Mouse (Mus musculus) thymus, adult 18-20 months (tissue): ENCODE results near the gene Hbp1.
A peak's percentile ranks its signal among the peaks of the same experiment; 100 is the strongest.

Experiments used
- DNase-seq, 2 experiments: peaks; one replicate each; pipeline ENCODE4 v3.0.0; 2022; ENCODE audit warnings: mixed read lengths in 2 of 2

Hbp1 gene

DNA sequence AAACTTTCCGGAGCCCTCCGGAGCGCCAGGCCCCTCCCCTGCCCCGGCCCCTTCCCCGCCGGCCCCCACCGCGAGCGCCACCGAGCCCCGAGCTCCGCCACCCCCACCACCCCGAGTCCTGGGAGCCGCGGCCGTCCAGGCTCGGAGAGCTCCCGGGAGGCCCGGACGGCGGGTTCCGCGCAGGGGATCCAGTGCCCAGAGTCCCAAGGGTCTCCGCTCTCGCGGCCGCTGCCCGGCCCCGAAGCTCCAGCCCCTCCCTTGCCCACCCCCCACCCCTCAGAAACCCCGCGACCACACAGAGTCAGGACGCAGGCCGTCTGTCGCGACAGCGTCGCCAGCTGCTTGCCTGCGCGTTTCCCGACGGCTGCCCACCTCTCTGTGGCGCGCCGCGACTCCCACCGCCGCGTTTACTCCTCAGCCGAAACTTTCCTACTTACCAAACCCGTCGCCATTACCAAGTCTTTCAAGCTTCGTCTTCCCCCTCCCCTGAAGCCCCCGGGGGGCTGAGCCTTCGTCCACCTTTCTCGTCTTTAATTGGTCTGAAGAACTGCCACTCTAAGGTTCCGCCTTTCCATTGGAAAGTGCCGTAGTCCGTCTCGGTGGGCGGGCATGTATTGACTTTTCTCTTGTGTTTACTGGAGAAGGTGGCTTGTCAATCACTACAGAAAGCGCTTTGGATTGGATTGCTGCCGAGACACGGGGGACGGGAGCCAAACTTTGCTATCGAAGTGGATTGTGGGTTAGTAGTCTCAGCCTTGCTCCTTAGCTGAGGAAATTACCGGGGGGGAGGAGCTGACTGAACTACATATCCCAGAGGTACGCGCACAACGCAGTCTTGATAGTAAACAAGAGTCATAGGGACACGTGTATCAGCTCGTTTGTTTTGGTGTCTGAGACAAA is at the start of gene Hbp1:
Hbp1 (minus strand) TSS at position 777 of the 900 bp plus-strand sequence.
- peak; percentile 96 to 99 for DNase-seq

DNA sequence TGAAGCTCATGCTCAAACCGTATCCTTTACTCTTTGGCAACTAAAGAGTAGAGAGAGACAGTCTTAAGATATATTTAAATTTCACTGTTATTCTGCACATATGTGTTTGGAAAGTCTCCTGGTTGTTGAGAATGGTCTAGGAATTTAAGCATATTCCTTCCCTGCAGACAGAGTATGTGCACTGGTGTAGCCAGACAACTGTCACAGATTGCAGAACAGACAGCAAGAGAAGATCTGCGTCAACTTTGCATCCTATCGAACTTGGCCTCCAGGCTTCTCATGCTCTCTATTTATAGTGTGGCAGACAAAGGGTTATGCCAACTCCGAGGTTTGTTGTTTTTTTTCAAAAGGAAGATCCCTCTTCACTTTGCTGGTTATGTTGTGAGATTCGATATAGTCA is 48.4 kb upstream of the Hbp1 start:
- no peak for DNase-seq

DNA sequence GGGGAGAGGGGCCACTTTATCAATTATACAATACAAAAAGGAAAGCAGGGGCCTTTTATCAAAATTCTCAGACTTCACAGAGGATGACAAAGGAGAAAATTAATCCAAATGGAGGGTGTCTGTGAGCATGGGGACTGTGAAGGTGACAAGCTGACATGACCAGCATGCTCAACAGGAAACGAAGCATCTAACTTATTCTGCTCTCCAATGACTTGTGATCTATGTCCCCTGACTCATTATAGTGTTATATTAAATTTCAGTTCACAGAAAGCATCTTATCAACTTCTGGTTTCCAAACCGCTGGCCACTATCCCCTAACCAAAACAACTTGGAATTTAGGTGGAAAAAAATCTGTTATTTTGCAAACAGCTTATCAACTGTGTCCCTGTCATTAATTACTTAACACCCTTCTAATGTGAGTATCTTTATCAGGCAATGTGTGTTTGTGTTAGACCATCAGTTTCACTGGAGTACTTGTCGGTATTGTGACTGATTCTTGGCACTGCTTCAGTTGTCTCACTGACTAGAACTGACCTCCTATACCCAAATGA is 47.1 kb upstream of the Hbp1 start:
- no peak for DNase-seq

DNA sequence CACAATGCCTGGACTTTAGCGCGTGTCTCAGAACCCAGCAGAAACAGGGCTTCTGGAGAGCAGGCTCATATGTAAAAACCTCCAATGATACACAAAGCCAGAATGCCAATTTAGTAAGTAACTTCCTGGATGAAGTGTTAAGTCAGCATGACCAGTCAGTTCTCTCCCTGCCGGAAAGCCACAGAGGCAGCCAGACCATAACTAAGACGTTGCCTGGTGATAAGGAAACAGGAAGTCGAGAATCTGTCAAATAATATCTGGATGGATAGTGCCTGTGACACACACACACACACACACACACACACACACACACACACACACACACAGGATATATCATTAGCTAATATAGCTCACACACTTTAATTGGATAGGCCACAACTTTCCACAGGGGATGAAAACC is 46.5 kb upstream of the Hbp1 start:
- DNase-seq = no peak

DNA sequence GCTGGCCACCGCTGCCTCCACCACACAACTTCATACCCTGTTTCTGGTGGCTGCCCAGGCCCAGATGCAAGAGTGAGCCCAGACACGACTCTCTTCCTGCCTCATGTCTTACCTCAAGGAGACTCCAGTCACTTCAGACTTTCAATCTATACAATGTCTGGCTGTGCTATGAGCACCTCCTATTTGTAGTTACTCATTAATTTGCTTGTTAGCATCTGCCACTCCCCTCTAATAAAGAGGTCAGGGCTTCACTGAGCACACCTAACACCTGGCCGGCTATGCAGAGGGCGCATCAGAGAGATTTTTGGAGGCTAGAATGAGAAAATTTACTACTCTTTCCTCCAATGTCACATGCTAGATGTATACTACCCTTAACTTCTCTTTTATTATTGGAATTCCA is 40.2 kb upstream of the Hbp1 start:
- no peak for DNase-seq

DNA sequence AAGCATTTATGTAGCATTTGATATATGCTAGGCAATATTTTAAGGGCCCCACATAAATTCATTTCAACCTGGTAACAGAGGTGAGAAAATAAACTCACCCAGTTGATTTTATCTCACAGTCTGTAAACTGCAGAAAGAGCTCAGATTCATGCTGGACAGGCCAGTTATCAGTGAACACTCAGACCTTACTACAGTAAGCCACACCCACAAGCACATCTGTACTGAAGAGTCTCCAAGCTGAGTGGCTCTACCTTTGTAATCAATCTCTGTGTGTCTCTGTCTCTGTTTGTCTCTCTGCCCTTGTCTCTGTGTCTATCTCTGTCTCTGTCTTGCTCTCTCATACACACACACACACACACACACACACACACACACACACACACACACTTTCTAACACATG is 39.4 kb upstream of the Hbp1 start:
- DNase-seq = no peak

DNA sequence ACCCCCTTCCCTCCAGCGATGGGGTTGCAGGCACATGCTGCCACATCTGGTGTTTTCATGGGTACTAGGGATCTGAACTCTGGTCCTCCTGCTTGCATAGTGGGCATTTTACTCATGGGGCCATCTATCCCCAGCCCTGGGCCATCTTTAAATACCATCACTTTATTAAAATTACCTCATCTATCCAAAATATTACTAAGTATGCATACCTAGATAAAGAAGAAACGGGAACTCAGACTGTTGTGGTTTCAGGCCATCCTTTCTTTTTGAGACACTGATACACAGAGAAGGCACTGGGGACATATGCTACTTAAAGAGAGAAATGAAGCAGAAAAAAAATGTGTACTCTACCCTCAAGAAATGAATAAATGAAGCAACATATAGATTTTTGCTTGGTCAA is 36.1 kb upstream of the Hbp1 start:
- no peak for DNase-seq

DNA sequence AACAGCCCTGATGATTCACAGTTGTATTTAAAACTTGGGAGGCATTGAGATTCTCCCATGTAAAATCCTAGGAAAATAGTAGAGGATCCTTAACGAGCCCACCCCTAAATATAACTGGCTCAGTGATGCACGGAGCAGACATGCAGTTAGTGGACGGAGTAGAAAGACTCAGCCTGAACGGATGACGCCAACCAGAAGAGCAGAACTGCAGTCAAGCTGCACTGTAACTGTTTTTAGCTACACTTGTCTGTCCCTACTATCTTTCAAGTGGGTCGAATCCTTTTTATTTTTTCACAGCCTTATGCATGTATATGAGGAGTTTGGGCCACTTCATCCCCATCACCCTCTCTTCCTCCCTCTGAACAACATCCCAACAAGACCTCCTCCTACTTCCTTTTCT is 35.4 kb upstream of the Hbp1 start:
- DNase-seq = no peak

DNA sequence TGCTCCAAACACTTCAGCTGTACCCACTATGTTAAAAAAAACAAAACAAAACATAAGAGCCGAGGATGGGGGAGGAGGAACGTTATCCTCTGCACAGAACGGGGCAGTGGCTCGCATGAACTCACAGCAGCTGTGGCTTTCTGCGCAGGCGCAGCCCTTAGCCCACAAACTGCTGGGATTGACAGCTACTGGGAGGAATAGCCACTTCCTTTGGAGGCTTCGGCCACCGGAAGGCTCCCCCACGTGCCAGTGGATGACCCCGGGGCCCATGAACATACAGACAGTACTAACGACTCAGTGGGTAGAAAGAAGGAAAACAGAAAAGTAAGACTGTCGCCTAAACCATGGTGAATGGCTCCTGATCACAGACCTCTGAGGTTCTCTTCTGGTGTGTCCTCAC is 34.3 kb upstream of the Hbp1 start:
- no peak for DNase-seq

DNA sequence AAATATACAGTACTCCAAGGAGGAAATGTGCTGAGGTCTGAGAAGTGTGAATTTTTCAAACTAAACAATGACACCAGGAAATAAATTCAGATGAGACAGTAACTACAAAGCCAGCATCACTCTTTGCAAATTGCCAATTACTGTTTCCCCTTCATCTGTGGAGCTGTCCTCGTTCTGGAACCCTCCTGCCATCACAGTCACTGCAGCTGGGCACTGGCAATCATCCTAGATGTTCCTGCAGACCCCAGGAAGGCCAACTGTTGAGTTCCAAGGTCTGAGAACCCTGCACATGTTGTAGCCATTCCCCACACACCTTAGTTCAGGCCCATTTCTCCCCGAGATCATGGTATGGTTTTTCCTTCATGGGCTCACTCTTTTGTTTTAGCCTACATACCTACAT is 33.9 kb upstream of the Hbp1 start:
- DNase-seq = no peak

DNA sequence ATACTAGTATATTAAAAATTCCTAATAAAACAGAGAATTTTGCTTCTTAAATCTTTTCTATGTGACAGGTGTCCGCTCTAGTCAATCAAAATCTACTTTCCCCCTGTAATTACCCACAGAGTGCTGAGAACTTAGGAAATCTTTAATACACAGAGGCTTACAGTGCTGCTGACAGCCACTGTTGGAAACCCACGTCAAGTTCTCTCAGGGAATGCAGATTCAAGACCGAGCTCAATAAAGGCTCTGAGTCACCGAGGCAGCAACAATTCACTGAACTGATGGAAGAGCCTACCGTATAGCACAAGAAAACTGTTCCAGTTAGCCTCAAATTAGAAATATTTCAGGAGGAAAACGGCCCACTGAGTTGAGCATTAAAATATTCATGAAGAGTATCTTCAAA is 33.4 kb upstream of the Hbp1 start:
- DNase-seq = no peak

DNA sequence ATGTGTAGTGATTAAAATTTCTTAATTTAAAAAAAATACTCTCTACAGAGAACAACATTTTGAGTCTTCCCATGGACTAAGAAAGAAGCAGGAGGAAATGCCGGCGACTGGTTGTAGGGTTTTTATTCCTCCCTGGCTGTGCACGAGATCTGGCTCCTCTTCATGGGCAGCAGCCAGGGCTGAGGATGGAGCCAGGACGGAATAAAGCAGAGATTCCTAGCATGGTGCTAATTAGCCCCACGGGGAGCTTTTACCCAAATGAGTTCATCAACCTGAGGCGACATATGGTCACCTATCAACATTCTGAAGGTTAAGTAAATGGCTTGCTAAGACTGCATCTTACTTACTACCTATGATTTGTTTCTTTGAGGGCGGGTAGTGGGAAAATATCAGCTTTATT is 32.9 kb upstream of the Hbp1 start:
- DNase-seq = no peak

DNA sequence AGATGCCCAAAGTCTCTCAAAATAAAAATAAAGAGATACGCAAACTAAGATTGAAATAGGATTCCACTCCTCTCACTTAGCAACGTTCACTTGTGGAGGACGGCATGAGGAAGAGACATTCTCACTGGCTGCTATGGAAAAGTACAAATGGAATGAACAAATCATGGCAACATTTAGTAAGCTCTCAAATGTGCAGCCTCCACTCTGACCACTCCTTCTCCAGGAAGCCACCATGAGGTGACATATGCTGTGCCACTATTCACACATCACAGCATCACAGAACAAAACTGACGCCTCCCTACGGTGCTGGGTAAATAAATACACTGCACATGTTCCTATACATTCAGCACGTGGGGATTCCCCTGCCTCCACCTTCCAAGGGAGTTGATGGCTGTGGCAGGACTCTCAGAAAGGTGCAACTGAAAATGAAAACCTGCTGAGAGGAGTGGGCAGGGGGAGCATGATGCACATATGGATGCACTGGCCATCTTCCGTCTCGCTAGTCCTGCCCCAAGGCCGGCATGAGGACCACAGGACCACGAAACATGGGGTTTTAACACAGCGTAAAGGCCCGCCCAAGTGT is 27.4 kb upstream of the Hbp1 start:
- no peak for DNase-seq

DNA sequence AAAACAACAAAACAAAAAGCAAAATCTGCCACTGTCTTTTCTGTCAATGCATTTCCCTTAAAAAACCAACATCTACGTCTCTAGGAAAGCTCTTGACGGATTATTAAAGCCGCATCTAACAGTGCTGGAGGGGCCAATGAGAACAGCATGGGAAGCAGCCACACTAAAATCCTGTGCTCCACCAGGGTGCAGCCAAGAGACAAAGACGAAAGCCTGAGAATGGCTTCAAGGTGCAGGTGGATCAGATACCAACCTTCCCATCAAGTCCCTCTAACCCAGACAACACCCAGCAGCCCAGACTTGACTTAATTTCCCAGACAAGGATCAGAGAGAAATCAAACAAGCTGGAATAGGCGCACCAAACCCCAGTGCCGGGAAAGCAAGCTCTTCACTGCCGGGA is 26.2 kb upstream of the Hbp1 start:
- DNase-seq = peak in 1 of 2 experiments; percentile 45

DNA sequence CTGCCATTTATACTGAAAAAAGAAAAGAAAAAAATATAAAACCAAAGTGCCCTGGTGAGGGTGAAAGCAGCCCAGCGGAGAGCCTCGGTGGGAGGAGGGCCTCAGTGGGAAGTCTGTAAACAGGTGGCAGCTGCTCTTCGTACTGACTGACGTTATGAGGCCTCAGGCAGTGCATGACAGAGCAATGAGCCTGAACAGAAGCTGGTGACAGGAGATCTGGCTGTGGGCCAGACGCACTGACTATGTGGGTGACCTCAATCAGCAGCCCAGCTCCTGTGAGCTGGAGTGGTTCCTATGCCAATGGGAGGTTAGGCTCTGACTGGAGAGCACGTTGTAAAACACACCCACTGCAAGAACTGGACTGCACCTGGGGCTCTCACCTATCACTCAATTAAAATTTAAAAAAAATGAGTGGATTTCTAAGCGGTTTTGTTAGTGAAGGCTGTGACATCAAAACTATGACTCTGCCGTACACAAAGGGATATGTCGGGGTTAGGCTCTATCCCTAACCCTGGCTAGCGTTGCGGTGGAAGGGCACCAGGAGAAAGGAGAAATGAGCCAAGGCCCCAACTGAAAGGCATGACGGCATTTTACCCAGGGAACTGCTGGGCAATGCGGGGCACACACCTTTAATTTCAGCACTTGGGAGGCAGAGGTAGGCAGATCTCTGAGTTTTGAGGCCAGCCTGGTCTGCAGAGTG is 23.3 kb upstream of the Hbp1 start:
- peak; percentile 61 to 79 for DNase-seq

DNA sequence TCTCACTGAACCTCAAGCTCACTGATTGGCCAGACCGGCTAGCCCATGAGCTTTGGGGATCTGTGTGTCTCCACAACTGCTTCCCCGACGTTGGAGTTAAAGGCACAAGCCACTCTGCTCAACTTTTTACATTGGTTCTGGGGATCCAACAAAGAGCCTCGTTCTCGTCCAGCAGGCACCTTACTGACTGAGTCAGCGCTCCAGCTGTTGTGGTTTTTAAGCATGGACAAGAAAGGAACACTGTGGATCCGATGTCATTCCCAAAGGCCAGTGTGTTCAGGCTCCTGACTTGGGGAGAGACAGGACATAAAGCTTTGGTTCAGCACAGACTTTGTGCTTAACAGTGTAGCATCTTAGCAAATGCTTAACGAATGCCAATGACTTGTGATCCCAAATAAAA is 21.2 kb upstream of the Hbp1 start:
- DNase-seq = no peak

DNA sequence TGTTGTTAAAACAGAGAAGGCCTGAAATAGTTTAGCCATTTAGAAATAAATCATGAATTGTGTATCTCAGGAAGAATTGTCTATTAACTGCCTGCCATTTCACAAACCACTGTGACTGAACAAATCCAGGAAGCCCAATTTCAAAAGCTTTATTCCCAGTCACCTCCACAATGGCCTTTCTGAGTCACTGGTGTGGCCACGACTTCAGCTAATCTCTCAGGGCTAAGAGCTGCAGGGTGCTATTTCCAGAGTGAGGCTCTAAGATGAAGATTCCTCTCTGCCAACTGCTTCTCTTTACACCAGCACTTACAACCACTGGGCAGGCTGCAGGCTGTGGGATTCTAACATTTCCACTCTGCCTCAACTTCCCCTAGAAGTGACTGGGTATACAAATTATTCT is 18.8 kb upstream of the Hbp1 start:
- no peak for DNase-seq

DNA sequence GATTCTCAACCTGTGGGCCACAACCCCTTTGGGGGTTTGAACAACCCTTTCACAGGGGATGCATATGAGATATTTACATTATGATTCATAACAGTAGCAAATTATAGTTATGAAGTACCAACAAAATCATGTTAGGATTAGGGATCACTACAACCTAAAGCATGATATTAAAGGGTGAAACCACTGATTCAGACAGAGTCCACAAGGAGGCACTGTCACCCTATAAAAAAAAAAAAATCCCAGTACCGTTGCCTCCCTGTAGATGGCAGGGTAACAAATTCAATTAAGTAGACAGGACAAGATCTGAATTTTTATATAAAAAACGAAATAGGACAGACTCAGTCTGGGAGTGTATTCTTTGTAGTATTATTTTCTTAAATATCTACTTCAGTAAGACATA is 17.2 kb upstream of the Hbp1 start:
- no peak for DNase-seq

DNA sequence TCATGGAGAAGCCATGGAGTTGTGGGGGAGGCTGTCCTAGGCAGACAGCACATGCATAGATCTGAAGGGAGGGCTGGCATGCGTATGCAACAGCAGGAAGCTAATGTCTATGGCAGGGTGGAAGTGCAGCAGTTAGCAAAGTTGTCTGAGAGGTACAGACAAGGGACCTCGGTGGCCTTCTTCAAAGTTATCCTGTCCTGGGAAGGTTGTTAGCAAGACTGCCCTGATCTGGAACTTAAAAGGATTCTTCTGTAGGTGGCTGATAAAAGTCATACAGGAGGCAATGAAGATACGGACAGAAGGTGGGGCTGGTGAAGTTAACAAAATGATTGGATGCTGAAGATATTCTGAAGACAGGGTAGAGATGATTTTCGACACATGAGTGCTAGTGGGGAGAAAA is 16.1 kb upstream of the Hbp1 start:
- DNase-seq = no peak

DNA sequence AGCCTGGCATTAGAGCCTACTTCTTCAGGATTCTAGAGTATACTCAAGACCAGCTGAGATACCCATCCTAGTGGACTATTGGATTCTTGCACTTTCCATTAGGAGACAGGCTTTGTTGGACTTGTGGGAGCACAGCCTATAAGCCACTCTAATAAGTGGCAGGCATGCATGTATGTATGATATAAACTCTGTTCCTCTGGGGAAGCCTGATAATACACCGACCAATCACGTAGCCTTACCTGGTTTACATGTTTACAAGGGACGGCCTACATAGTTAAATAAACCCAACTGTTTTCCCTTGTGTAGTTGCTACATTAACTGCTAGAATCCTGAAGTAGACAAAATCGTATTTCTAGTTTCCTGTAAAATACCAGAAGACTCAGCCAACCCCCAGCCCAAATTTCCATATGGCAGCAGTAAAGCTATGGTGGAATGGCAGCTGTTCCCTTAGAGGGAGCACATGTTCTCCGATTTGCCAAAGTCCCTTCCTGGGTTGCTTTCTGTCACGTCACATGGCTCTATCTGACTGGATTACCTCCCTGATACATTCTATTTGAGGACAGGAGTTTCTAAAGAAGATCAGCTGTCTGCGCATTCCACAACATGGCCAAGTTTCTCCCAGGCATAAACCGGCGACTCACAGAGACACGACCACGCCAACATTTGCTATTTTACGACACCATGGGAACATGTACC is 15.3 kb upstream of the Hbp1 start:
- DNase-seq = no peak

DNA sequence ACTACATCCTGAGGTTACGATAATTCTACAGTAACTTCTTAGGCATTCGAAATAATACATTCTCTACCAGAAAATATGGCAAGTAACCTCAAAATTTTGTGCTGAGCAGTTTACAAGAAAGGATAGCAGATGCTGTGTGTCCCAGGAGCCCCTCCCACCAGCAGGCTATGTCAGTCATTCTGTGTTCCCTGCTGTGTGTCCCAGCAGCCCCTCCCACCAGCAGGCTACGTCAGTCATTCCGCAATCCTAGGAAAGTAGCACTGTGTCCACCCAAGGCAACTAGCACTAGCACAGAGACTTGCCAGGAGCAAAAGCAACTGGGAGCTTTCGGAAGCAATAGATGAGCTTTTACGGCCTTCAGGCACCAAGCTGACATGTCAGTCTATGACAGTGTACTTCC is 13.7 kb upstream of the Hbp1 start:
- no peak for DNase-seq

DNA sequence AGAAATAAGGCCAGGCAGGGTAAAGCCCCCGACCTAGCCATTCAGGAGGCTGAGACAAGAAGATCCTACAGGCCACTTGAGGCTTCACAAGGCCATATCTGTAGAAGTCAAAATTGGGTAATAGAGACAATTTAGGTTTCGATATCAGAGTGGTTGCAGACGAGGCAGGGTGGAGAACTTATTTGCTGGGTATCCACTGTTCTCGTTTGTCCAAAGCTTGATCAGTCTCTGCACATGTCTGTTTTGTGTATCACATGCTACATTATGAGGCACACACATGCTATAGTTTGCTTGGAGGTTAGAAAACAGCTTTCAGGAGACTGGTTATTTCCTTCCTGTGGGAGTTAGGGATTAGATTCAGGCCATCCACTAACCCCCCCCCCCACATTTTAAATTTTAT is 5.5 kb upstream of the Hbp1 start:
- DNase-seq = no peak

DNA sequence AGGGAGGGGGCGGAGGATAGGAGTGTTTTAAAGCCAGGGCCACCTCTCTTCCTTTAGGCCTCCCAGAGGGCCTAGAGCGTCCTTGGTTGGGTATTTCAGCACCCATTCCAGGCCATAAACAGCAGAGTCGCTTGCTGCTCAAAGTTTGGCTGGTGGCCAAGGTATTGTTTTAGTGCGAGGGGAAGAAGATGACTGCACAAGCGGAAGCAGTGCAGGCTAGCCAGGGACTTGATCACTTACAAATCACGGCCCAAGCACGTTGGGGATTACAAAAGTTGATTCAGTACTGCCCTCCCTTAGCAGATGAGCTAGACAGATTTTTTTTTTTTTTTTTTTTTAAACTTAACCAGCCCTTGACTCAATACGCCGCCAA is 310 bp upstream of the Hbp1 start:
- DNase-seq = no peak
